Mouse (Mus musculus) stomach, adult 2 months (tissue): ENCODE results near the gene Nifk. TPM values are rescaled to one million over a fixed set of nuclear protein-coding genes. Genes with fewer than 3 reads are reported as not detected.

ENCODE experiments used
- polyA plus RNA-seq: library from polyadenylated mRNA; depleted of rRNA; stranded (reverse); fragments of >200 nt; gene quantifications from 2 replicates; pipeline ENCODE4 v1.2.3, GENCODE M21; 2012; rRNA removed

Gene Nifk
- polyA plus RNA-seq: 0.77 and 0.85 TPM in 2 replicates

GRCm38 (mm10) chr1:118321661-118322201, at the start of gene Nifk:
TSS of gene Nifk (plus strand) at chr1:118321839.

GRCm38 (mm10) chr1:118311622-118312326, 9.9 kb upstream of the Nifk start, which contains the start of gene Tsn:
TSS of gene Tsn (minus strand) at chr1:118311739.

Other genes starting within 250 kb of the Nifk start
- gene Gm29106, start 145.3 kb upstream of the Nifk start, polyA plus RNA-seq: not detected in 2 replicates
- 8.8 and 8.9 TPM in 2 replicates for gene Tsn, start 10.1 kb upstream of the Nifk start, polyA plus RNA-seq
- gene Clasp1, start 67.2 kb downstream of the Nifk start, polyA plus RNA-seq: 5.0 and 6.3 TPM in 2 replicates